Mouse (Mus musculus): ENCODE measurements around the gene Tmem50a. TPM values are rescaled to one million over a fixed set of nuclear protein-coding genes. Genes with fewer than 3 reads are reported as not detected.

Gene Tmem50a
- 216 and 219 TPM in 2 replicates for total RNA-seq (2015)
- total RNA-seq (2017): 248 and 276 TPM in 2 replicates

- peak; percentile 80 for ATAC-seq (replicated peaks; ENCODE audit: poor library complexity)
Observed at GRCm38 (mm10) chr4:134914864-134915209, at the start of gene Tmem50a. TSS of gene Tmem50a (minus strand) at chr4:134915024.

- ATAC-seq (replicated peaks; ENCODE audit: poor library complexity): peak; percentile 96
Observed at GRCm38 (mm10) chr4:134963021-134963776, 48.4 kb upstream of the Tmem50a start.

GRCm38 (mm10) chr4:134956328-134956727 is 41.5 kb upstream of the Tmem50a start:
- peak; percentile 90 for ATAC-seq (replicated peaks; ENCODE audit: poor library complexity)

GRCm38 (mm10) chr4:134955845-134956244 is 41.0 kb upstream of the Tmem50a start:
- ATAC-seq (replicated peaks; ENCODE audit: poor library complexity): peak; percentile 35

- no peak for ATAC-seq (replicated peaks; ENCODE audit: poor library complexity)
Observed at GRCm38 (mm10) chr4:134955196-134955595, 40.4 kb upstream of the Tmem50a start.

- ATAC-seq (replicated peaks; ENCODE audit: poor library complexity): no peak
Observed at GRCm38 (mm10) chr4:134954461-134954860, 39.6 kb upstream of the Tmem50a start.

GRCm38 (mm10) chr4:134950518-134951091 is 35.8 kb upstream of the Tmem50a start:
- peak; percentile 73 for ATAC-seq (replicated peaks; ENCODE audit: poor library complexity)

GRCm38 (mm10) chr4:134946024-134946744 is 31.4 kb upstream of the Tmem50a start:
- peak; percentile 82 for ATAC-seq (replicated peaks; ENCODE audit: poor library complexity)

- no peak for ATAC-seq (replicated peaks; ENCODE audit: poor library complexity)
Observed at GRCm38 (mm10) chr4:134943758-134944538, 29.1 kb upstream of the Tmem50a start.

- no peak for ATAC-seq (replicated peaks; ENCODE audit: poor library complexity)
Observed at GRCm38 (mm10) chr4:134939900-134940299, 25.1 kb upstream of the Tmem50a start.

GRCm38 (mm10) chr4:134937240-134938176 is 22.7 kb upstream of the Tmem50a start:
- ATAC-seq (replicated peaks; ENCODE audit: poor library complexity): no peak

GRCm38 (mm10) chr4:134930684-134931481 is 16.1 kb upstream of the Tmem50a start, which contains the start of gene Syf2:
TSS of gene Syf2 (plus strand) at chr4:134930898.
- peak; percentile 87 for ATAC-seq (replicated peaks; ENCODE audit: poor library complexity)

- no peak for ATAC-seq (replicated peaks; ENCODE audit: poor library complexity)
Observed at GRCm38 (mm10) chr4:134930190-134930589, 15.4 kb upstream of the Tmem50a start.

GRCm38 (mm10) chr4:134929536-134929935 is 14.7 kb upstream of the Tmem50a start:
- 0 out of 2 replicates have a peak, but pooled peaks have one; percentile 9 for ATAC-seq (replicated peaks; ENCODE audit: poor library complexity)

- no peak for ATAC-seq (replicated peaks; ENCODE audit: poor library complexity)
Observed at GRCm38 (mm10) chr4:134928464-134928836, 13.6 kb upstream of the Tmem50a start.

- ATAC-seq (replicated peaks; ENCODE audit: poor library complexity): no peak
Observed at GRCm38 (mm10) chr4:134927815-134928463, 13.1 kb upstream of the Tmem50a start.

GRCm38 (mm10) chr4:134925206-134925605 is 10.4 kb upstream of the Tmem50a start:
- ATAC-seq (replicated peaks; ENCODE audit: poor library complexity): no peak

GRCm38 (mm10) chr4:134924019-134924741 is 9.4 kb upstream of the Tmem50a start:
- ATAC-seq (replicated peaks; ENCODE audit: poor library complexity): peak; percentile 53

All from megakaryocyte progenitor cell, adult 5-6 weeks (primary cell).